Mouse (Mus musculus): Measurements from ENCODE around the gene Ppfia3.

- TF ChIP-seq CTCF (IDR thresholded peaks at IDR 0.05; ENCODE audit: extremely low read depth, insufficient read depth, insufficient read length, insufficient replicate concordance) (no peak), POLR2A (IDR thresholded peaks at IDR 0.05; ENCODE audit: low read depth, low read length) (no peak)
Measured at GRCm38 (mm10) chr7:45415636-45416035, 48.8 kb upstream of the Ppfia3 start.

Measured in spleen, adult 2 months (tissue).